Mouse (Mus musculus) kidney, postnatal 10 days (tissue): ENCODE results near the gene Ergic1.

Source experiments
- DNase-seq: peaks from one replicate; pipeline ENCODE4 v3.0.0; 2021; ENCODE audit warnings: mixed read lengths

Ergic1 gene

GRCm38 (mm10) chr17:26633186-26633585, 71.9 kb downstream of the Ergic1 start:
- no peak for DNase-seq

GRCm38 (mm10) chr17:26633926-26634325, 72.6 kb downstream of the Ergic1 start:
- no peak for DNase-seq

GRCm38 (mm10) chr17:26634539-26634938, 73.2 kb downstream of the Ergic1 start:
- no peak for DNase-seq

GRCm38 (mm10) chr17:26635951-26636350, 74.7 kb downstream of the Ergic1 start:
- DNase-seq = no peak

GRCm38 (mm10) chr17:26637851-26638250, 76.6 kb downstream of the Ergic1 start:
- peak; percentile 75 for DNase-seq

- DNase-seq = peak; percentile 93
These were observed 77.4 kb downstream of the Ergic1 start for GRCm38 (mm10) chr17:26638655-26639054.

GRCm38 (mm10) chr17:26639791-26640190, 78.5 kb downstream of the Ergic1 start:
- no peak for DNase-seq

GRCm38 (mm10) chr17:26640286-26640740, 79.0 kb downstream of the Ergic1 start:
- DNase-seq = no peak

GRCm38 (mm10) chr17:26643456-26643855, 82.2 kb downstream of the Ergic1 start:
- no peak for DNase-seq

- no peak for DNase-seq
These were observed 82.7 kb downstream of the Ergic1 start for GRCm38 (mm10) chr17:26643993-26644392.

GRCm38 (mm10) chr17:26644509-26645410, 83.5 kb downstream of the Ergic1 start:
- DNase-seq = no peak

GRCm38 (mm10) chr17:26645411-26645854, 84.1 kb downstream of the Ergic1 start:
- no peak for DNase-seq

- DNase-seq = no peak
These were observed 86.0 kb downstream of the Ergic1 start for GRCm38 (mm10) chr17:26647283-26647682.

GRCm38 (mm10) chr17:26649565-26649964, 88.3 kb downstream of the Ergic1 start:
- no peak for DNase-seq

GRCm38 (mm10) chr17:26650451-26651363, 89.4 kb downstream of the Ergic1 start:
- no peak for DNase-seq

- no peak for DNase-seq
These were observed 97.7 kb downstream of the Ergic1 start for GRCm38 (mm10) chr17:26658854-26659572.

- no peak for DNase-seq
These were observed 98.3 kb downstream of the Ergic1 start for GRCm38 (mm10) chr17:26659573-26659915.

- peak; percentile 89 for DNase-seq
These were observed 99.1 kb downstream of the Ergic1 start for GRCm38 (mm10) chr17:26660192-26660912.

- DNase-seq = no peak
These were observed 100.9 kb downstream of the Ergic1 start for GRCm38 (mm10) chr17:26662204-26662603.

- peak; percentile 98 for DNase-seq
These were observed 101.8 kb downstream of the Ergic1 start, which contains the start of gene Atp6v0e for GRCm38 (mm10) chr17:26662978-26663683. TSS of gene Atp6v0e (plus strand) at chr17:26663231.

- no peak for DNase-seq
These were observed 104.3 kb downstream of the Ergic1 start for GRCm38 (mm10) chr17:26665600-26665999.
